Mouse (Mus musculus): Measurements from ENCODE around the gene Btnl9. TPM values are rescaled to one million over a fixed set of nuclear protein-coding genes. Genes with fewer than 3 reads are reported as not detected.

The Btnl9 gene
- polyA plus RNA-seq, 1 experiment = not detected

GRCm38 (mm10) chr11:49156821-49157814 is 29.8 kb downstream of the Btnl9 start:
- H3K4me3 ChIP-seq (replicated peaks) = no peak overlapping the region
- no peaks in the 10 kb centered on the region for H3K9me3 ChIP-seq (ENCODE audit: control insufficient read depth, low read length)
- TF ChIP-seq TAL1 (IDR thresholded peaks at IDR 0.05; ENCODE audit: low read length) = no peak
- no peak for TF ChIP-seq GATA1 (IDR thresholded peaks at IDR 0.05; ENCODE audit: low read length)
- H3K27me3 ChIP-seq (ENCODE audit: control insufficient read depth) = no peaks in the 10 kb centered on the region
- no peaks in the 10 kb centered on the region for H3K36me3 ChIP-seq (ENCODE audit: control insufficient read depth)
- H3K4me1 ChIP-seq (ENCODE audit: control insufficient read depth) = no peaks in the 10 kb centered on the region

- H3K36me3 ChIP-seq (ENCODE audit: control insufficient read depth) = no peaks in the 10 kb centered on the region
- H3K27me3 ChIP-seq (ENCODE audit: control insufficient read depth) = no peaks in the 10 kb centered on the region
- no peaks in the 10 kb centered on the region for H3K9me3 ChIP-seq (ENCODE audit: control insufficient read depth, low read length)
- H3K4me1 ChIP-seq (ENCODE audit: control insufficient read depth) = no peaks in the 10 kb centered on the region
- H3K4me3 ChIP-seq (replicated peaks) = no peak within 1 kb of the TSS
- no peak for TF ChIP-seq TAL1 (IDR thresholded peaks at IDR 0.05; ENCODE audit: low read length)
- TF ChIP-seq GATA1 (IDR thresholded peaks at IDR 0.05; ENCODE audit: low read length) = no peak
Observed at GRCm38 (mm10) chr11:49154077-49154476, 32.9 kb downstream of the Btnl9 start, which contains the start of gene Olfr1394. Olfr1394 (plus strand) TSS chr11:49154377.

GRCm38 (mm10) chr11:49141974-49142373 is 45.0 kb downstream of the Btnl9 start, which contains the start of gene Olfr1395:
Olfr1395 (plus strand) TSS chr11:49142274.
- no peak within 1 kb of the TSS for H3K4me3 ChIP-seq (replicated peaks)
- H3K36me3 ChIP-seq (ENCODE audit: control insufficient read depth) = no peaks in the 10 kb centered on the region
- H3K27me3 ChIP-seq (ENCODE audit: control insufficient read depth) = no peaks in the 10 kb centered on the region
- TF ChIP-seq TAL1 (IDR thresholded peaks at IDR 0.05; ENCODE audit: low read length) = no peak
- TF ChIP-seq GATA1 (IDR thresholded peaks at IDR 0.05; ENCODE audit: low read length) = no peak
- H3K4me1 ChIP-seq (ENCODE audit: control insufficient read depth) = no peaks in the 10 kb centered on the region
- H3K9me3 ChIP-seq (ENCODE audit: control insufficient read depth, low read length) = no peaks in the 10 kb centered on the region

- Histone ChIP-seq H3K4me3 (replicated peaks) (no peak overlapping the region), H3K4me1 (ENCODE audit: control insufficient read depth) (peaks cover 16% of the 10 kb centered on the region), H3K27me3 (ENCODE audit: control insufficient read depth) (no peaks in the 10 kb centered on the region), H3K36me3 (ENCODE audit: control insufficient read depth) (no peaks in the 10 kb centered on the region), H3K9me3 (ENCODE audit: control insufficient read depth, low read length) (no peaks in the 10 kb centered on the region)
- TF ChIP-seq TAL1 (IDR thresholded peaks at IDR 0.05; ENCODE audit: low read length) (no peak), GATA1 (IDR thresholded peaks at IDR 0.05; ENCODE audit: low read length) (no peak)
Observed at GRCm38 (mm10) chr11:49124169-49124568, 62.8 kb downstream of the Btnl9 start.

GRCm38 (mm10) chr11:49119635-49120034 is 67.3 kb downstream of the Btnl9 start:
- no peaks in the 10 kb centered on the region for H3K36me3 ChIP-seq (ENCODE audit: control insufficient read depth)
- no peak for TF ChIP-seq TAL1 (IDR thresholded peaks at IDR 0.05; ENCODE audit: low read length)
- TF ChIP-seq GATA1 (IDR thresholded peaks at IDR 0.05; ENCODE audit: low read length) = no peak
- H3K9me3 ChIP-seq (ENCODE audit: control insufficient read depth, low read length) = no peaks in the 10 kb centered on the region
- H3K4me3 ChIP-seq (replicated peaks) = no peak overlapping the region
- peaks cover 12% of the 10 kb centered on the region for H3K4me1 ChIP-seq (ENCODE audit: control insufficient read depth)
- H3K27me3 ChIP-seq (ENCODE audit: control insufficient read depth) = no peaks in the 10 kb centered on the region

Other genes starting within 250 kb of the Btnl9 start
- gene Psme2b, start 241.0 kb downstream of the Btnl9 start, polyA plus RNA-seq (2012) = 0.08 and 0.19 TPM in 2 replicates
- gene Olfr56, start 208.3 kb downstream of the Btnl9 start, polyA plus RNA-seq (2012) = 0.02 TPM in 1 of 2 replicates, not detected in the other
- not detected in 2 replicates for gene 9930111J21Rik1, start 207.8 kb downstream of the Btnl9 start, polyA plus RNA-seq (2012)
- not detected in 2 replicates for gene Gm12185, start 194.9 kb downstream of the Btnl9 start, polyA plus RNA-seq (2012)
- not detected in 2 replicates for gene Tgtp1, start 193.0 kb downstream of the Btnl9 start, polyA plus RNA-seq (2012)
- gene 9930111J21Rik2, start 135.9 kb downstream of the Btnl9 start, polyA plus RNA-seq (2012) = 0.02 TPM in 1 of 2 replicates, not detected in the other
- not detected in 2 replicates for gene Tgtp2, start 123.0 kb downstream of the Btnl9 start, polyA plus RNA-seq (2012)
- gene Ifi47, start 110.6 kb downstream of the Btnl9 start, polyA plus RNA-seq (2012) = not detected in 2 replicates
- gene Olfr1396, start 72.3 kb downstream of the Btnl9 start, polyA plus RNA-seq (2012) = not detected in 2 replicates
- not detected in 2 replicates for gene Olfr1395, start 44.9 kb downstream of the Btnl9 start, polyA plus RNA-seq (2012)
- not detected in 2 replicates for gene Olfr1394, start 32.8 kb downstream of the Btnl9 start, polyA plus RNA-seq (2012)
- gene Zfp62, start 16.1 kb upstream of the Btnl9 start, polyA plus RNA-seq (2012) = 0.02 and 0.16 TPM in 2 replicates
- 6.7 and 7.3 TPM in 2 replicates for gene Mgat1, start 57.0 kb upstream of the Btnl9 start, polyA plus RNA-seq (2012)
- not detected in 2 replicates for gene Olfr1393, start 91.1 kb upstream of the Btnl9 start, polyA plus RNA-seq (2012)
- 0.01 TPM in 1 of 2 replicates, not detected in the other for gene Olfr1392, start 98.1 kb upstream of the Btnl9 start, polyA plus RNA-seq (2012)
- gene Olfr10, start 117.6 kb upstream of the Btnl9 start, polyA plus RNA-seq (2012) = not detected in 2 replicates
- not detected in 2 replicates for gene Olfr1391, start 135.6 kb upstream of the Btnl9 start, polyA plus RNA-seq (2012)
- gene Olfr1390, start 148.0 kb upstream of the Btnl9 start, polyA plus RNA-seq (2012) = not detected in 2 replicates
- gene Olfr1389, start 235.9 kb upstream of the Btnl9 start, polyA plus RNA-seq (2012) = not detected in 2 replicates
- not detected in 2 replicates for gene Olfr1388, start 249.5 kb upstream of the Btnl9 start, polyA plus RNA-seq (2012)